Mouse (Mus musculus): ENCODE data around the gene Glb1l. TPM values are rescaled to one million over a fixed set of nuclear protein-coding genes. Genes with fewer than 3 reads are reported as not detected.

The Glb1l gene
- total and polyA plus RNA-seq, 3 experiments, result 7.6 to 13.0 TPM; not detected in 1

DNA sequence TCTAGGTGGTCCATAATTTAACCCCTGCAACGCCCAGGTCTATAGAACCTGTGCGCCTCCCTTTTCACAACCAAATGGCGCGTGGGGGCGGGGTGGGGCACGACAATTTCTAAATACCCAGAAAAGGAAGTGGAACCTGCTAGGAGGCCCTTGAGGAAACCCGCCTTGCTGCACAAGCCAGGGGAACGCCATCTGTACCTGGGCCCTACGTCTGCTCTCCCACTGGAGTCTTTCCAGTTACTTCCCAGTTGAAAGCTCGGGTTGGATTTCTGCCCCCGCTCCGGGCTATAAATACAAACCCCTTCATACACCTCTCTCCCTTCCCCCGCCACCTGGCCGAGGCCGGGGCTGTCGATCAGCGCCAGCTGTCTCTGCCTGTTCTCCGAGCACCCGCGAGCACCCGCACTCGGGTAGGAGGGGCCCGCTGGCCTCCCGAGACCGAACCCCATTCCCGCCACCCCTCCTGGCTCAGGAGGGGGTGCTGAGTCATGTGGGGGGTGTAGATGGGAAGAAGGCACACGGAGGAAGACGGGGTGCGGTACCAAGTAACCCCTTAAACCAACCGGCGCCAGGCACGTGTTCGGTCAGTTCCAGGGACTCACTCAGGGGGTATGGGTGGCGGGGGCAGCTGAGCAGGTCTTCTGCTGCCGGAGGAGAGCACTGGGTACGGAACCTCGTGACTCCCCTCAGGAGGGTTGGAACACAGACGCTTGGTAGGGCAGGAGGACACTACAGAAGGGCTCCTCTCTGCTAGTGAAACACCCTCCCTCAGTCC is 7.8 kb upstream of the Glb1l start (continued):
- TF ChIP-seq CHD1 (IDR thresholded peaks at IDR 0.05; ENCODE audit: low read depth, low read length) (no peak), MYB (IDR thresholded peaks at IDR 0.05; ENCODE audit: low read depth, low read length) (no peak), MEF2A (IDR thresholded peaks at IDR 0.05; ENCODE audit: extremely low read depth, insufficient replicate concordance, low read depth, low read length, poor library complexity, severe bottlenecking) (no peak), TBP (IDR thresholded peaks at IDR 0.05; ENCODE audit: low read depth, low read length) (0 out of 2 replicates have a peak, but pooled peaks have one; percentile 30), KAT2A (conservative IDR thresholded peaks at IDR 0.05; ENCODE audit: low read depth, low read length) (no peak), USF2 (IDR thresholded peaks at IDR 0.05; ENCODE audit: borderline replicate concordance in 1 of 2, insufficient read depth in 1 of 2, low read depth in 1 of 2, low read length in 2 of 2) (no peak), UBTF (IDR thresholded peaks at IDR 0.05; ENCODE audit: borderline replicate concordance, insufficient read depth, low read depth, low read length) (no peak), MYC (IDR thresholded peaks at IDR 0.05; ENCODE audit: low read depth, low read length) (0 out of 2 replicates have a peak, but pooled peaks have one; percentile 43), MAX (IDR thresholded peaks at IDR 0.05; ENCODE audit: low read length) (peak; percentile 57; the same call in 1 of the 2 replicates), TCF12 (IDR thresholded peaks at IDR 0.05; ENCODE audit: low read depth, low read length) (no peak), CHD2 (IDR thresholded peaks at IDR 0.05; ENCODE audit: low read length) (no peak), NELFE (IDR thresholded peaks at IDR 0.05; ENCODE audit: low read depth, low read length) (0 out of 2 replicates have a peak, but pooled peaks have one; percentile 24), ZNF384 (IDR thresholded peaks at IDR 0.05; ENCODE audit: low read depth, low read length) (no peak), USF1 (IDR thresholded peaks at IDR 0.05; ENCODE audit: low read depth, low read length) (no peak; the same call in 1 of the 2 replicates), GABPA (IDR thresholded peaks at IDR 0.05; ENCODE audit: low read depth, low read length) (no peak), NRF1 (IDR thresholded peaks at IDR 0.05; ENCODE audit: insufficient read depth, low read depth, low read length, poor library complexity, severe bottlenecking) (no peak), ELF1 (IDR thresholded peaks at IDR 0.05; ENCODE audit: low read depth, low read length) (peak; percentile 45; the same call in 1 of the 2 replicates), SIN3A (IDR thresholded peaks at IDR 0.05; ENCODE audit: low read length) (peak; percentile 70), POLR2A (IDR thresholded peaks at IDR 0.05; ENCODE audit: control insufficient read depth in 1 of 2, insufficient read depth in 1 of 2, low read depth in 1 of 2, low read length in 2 of 2, poor library complexity in 1 of 2) (peak in 1 of 2 experiments; percentile 25; a peak in 1 of 4 replicates), JUND (IDR thresholded peaks at IDR 0.05; ENCODE audit: low read depth, low read length) (no peak)

DNA sequence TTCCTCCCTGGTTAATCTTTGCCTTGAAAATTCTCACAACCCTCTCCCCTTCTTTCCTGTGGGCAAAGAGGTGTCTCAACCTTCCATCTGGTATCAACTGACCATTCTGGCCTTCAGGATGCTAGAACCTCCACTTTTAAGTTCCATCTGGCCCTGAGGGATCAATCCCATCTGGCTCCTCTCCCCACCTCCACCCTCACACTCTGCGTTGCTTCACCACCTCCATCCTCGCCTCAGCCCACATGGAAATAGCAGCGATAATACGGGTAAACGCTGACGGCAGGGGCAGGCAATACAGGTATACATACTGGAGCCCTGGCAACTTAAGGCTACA is 7.2 kb upstream of the Glb1l start:
- Histone ChIP-seq H3K9ac (ENCODE audit: control insufficient read depth, low read depth, low read length, poor library complexity, severe bottlenecking) (peak overlapping the region; percentile 87), H3K36me3 (ENCODE audit: control insufficient read depth in 1 of 2, insufficient read depth in 2 of 2, low read length in 2 of 2) (peaks cover 15 to 48% of the 10 kb centered on the region in 2 experiments), H3K27me3 (ENCODE audit: control insufficient read depth in 1 of 2, insufficient read depth in 2 of 2, low read length in 2 of 2) (no peaks in the 10 kb centered on the region), H3K9me3 (replicated peaks; ENCODE audit: insufficient read depth, low read length) (no peaks in the 10 kb centered on the region), H3K4me3 (ENCODE audit: control insufficient read depth in 1 of 2, insufficient read depth in 1 of 2, low read depth in 2 of 2, low read length in 2 of 2) (peak overlapping the region; percentile 81 to 82), H3K79me2 (ENCODE audit: control insufficient read depth, insufficient read depth, low read length, poor library complexity) (peaks cover 52% of the 10 kb centered on the region), H3K4me1 (ENCODE audit: control insufficient read depth in 1 of 2, insufficient read depth in 2 of 2, low read length in 2 of 2) (peaks cover 7 to 46% of the 10 kb centered on the region in 2 experiments), H3K27ac (ENCODE audit: control insufficient read depth, low read depth, low read length) (peak overlapping the region; percentile 83)
- TF ChIP-seq JUND (IDR thresholded peaks at IDR 0.05; ENCODE audit: low read depth, low read length) (no peak), MXI1 (IDR thresholded peaks at IDR 0.05; ENCODE audit: low read depth, low read length) (no peak), POLR2AphosphoS2 (IDR thresholded peaks at IDR 0.05; ENCODE audit: low read length) (no peak; the same call in none of the 2 replicates), USF1 (IDR thresholded peaks at IDR 0.05; ENCODE audit: low read depth, low read length) (no peak), MEF2A (IDR thresholded peaks at IDR 0.05; ENCODE audit: extremely low read depth, insufficient replicate concordance, low read depth, low read length, poor library complexity, severe bottlenecking) (no peak), CHD1 (IDR thresholded peaks at IDR 0.05; ENCODE audit: low read depth, low read length) (no peak), MYB (IDR thresholded peaks at IDR 0.05; ENCODE audit: low read depth, low read length) (no peak), MYC (IDR thresholded peaks at IDR 0.05; ENCODE audit: low read depth, low read length) (no peak), ZNF384 (IDR thresholded peaks at IDR 0.05; ENCODE audit: low read depth, low read length) (no peak), SIN3A (IDR thresholded peaks at IDR 0.05; ENCODE audit: low read length) (no peak; the same call in 1 of the 2 replicates), NELFE (IDR thresholded peaks at IDR 0.05; ENCODE audit: low read depth, low read length) (peak; percentile 18; the same call in 1 of the 2 replicates), RAD21 (IDR thresholded peaks at IDR 0.05; ENCODE audit: low read depth, low read length) (no peak), ZMIZ1 (IDR thresholded peaks at IDR 0.05; ENCODE audit: low read depth, low read length) (0 out of 2 replicates have a peak, but pooled peaks have one; percentile 4), EP300 (IDR thresholded peaks at IDR 0.05; ENCODE audit: low read depth in 1 of 2, low read length in 2 of 2) (peak in 1 of 2 experiments; percentile 9; a peak in 1 of 4 replicates), UBTF (IDR thresholded peaks at IDR 0.05; ENCODE audit: borderline replicate concordance, insufficient read depth, low read depth, low read length) (no peak), GATA1 (IDR thresholded peaks at IDR 0.05; ENCODE audit: low read depth, low read length) (no peak), POLR2AphosphoS5 (IDR thresholded peaks at IDR 0.05; ENCODE audit: borderline replicate concordance, low read depth, low read length) (no peak; the same call in 1 of the 2 replicates), ZKSCAN1 (IDR thresholded peaks at IDR 0.05; ENCODE audit: low read depth, low read length) (no peak), USF2 (IDR thresholded peaks at IDR 0.05; ENCODE audit: borderline replicate concordance in 1 of 2, insufficient read depth in 1 of 2, low read depth in 1 of 2, low read length in 2 of 2) (no peak)
- no peak for DNase-seq (ENCODE audit: low read depth, low spot score)
